Mouse (Mus musculus): ENCODE measurements around the gene Ppp1cc.

DNA sequence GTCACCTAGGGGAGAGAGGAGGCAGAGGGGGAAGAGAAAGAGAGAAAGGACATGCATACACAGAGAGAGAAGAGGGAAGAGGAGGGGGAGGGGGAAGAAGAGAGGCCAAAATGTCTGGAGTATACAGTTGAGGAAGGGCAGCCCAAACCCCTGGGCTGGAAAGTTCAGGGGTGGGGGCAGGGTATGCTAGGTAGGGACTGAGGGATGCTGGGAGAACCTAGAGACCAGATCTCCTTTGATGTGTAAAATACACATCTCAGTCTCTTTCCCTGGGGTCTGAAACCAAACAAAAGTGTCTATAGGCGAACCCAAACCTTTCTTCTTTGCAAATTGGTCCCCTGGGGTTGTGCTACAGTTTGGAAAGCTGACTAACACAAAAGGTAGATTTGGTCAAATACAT, 10.0 kb upstream of the Ppp1cc start:
- TF ChIP-seq CTCF (IDR thresholded peaks at IDR 0.05; ENCODE audit: low read depth), result no peak
- no peak for TF ChIP-seq EP300 (IDR thresholded peaks at IDR 0.05; ENCODE audit: low read depth)
